Mouse (Mus musculus) embryonic fibroblast, embryonic 13.5 days (primary cell): ENCODE data around the gene Rhobtb3.

Source experiments
- CTCF ChIP-seq: IDR thresholded peaks from 2 replicates; pipeline ENCODE4 v1.5.1; 2011; ENCODE audit warnings: mild to moderate bottlenecking, control low read depth, low read length, moderate library complexity, borderline replicate concordance; ENCODE audit not compliant: insufficient read depth
- POLR2A ChIP-seq: IDR thresholded peaks from 2 replicates; pipeline ENCODE4 v1.6.1; 2011; ENCODE audit warnings: low read depth, mild to moderate bottlenecking, control low read depth, low read length, moderate library complexity

- no peak for TF ChIP-seq CTCF
- no peak for TF ChIP-seq POLR2A
These were observed 23.1 kb upstream of the Rhobtb3 start, which contains the start of gene Spata9 for GRCm38 (mm10) chr13:75966850-75967249.
